Mouse (Mus musculus): ENCODE results near the gene Aptx.

The Aptx gene

GRCm38 (mm10) chr4:40702797-40703709, at the start of gene Aptx:
Gene Aptx, minus strand, starts transcription at chr4:40703194.
- DNase-seq (ENCODE audit: extremely low spot score, low spot score), result peak; percentile 99

- DNase-seq (ENCODE audit: extremely low spot score, low spot score), result no peak
Observed at GRCm38 (mm10) chr4:40735351-40735750, 32.4 kb upstream of the Aptx start.

- DNase-seq (ENCODE audit: extremely low spot score, low spot score), result no peak
Observed at GRCm38 (mm10) chr4:40731262-40731661, 28.3 kb upstream of the Aptx start.

- DNase-seq (ENCODE audit: extremely low spot score, low spot score), result no peak
Observed at GRCm38 (mm10) chr4:40727247-40727646, 24.3 kb upstream of the Aptx start.

- DNase-seq (ENCODE audit: extremely low spot score, low spot score), result no peak
Observed at GRCm38 (mm10) chr4:40725554-40725953, 22.6 kb upstream of the Aptx start.

GRCm38 (mm10) chr4:40725141-40725540, 22.1 kb upstream of the Aptx start:
- DNase-seq (ENCODE audit: extremely low spot score, low spot score), result no peak

- DNase-seq (ENCODE audit: extremely low spot score, low spot score), result peak; percentile 87
Observed at GRCm38 (mm10) chr4:40722687-40723460, 19.9 kb upstream of the Aptx start.

GRCm38 (mm10) chr4:40722011-40722666, 19.1 kb upstream of the Aptx start, which contains the start of gene Dnaja1:
Gene Dnaja1, plus strand, starts transcription at chr4:40722150.
- DNase-seq (ENCODE audit: extremely low spot score, low spot score), result peak; percentile 96

GRCm38 (mm10) chr4:40720910-40721309, 17.9 kb upstream of the Aptx start:
- no peak for DNase-seq (ENCODE audit: extremely low spot score, low spot score)

GRCm38 (mm10) chr4:40717141-40717540, 14.1 kb upstream of the Aptx start:
- DNase-seq (ENCODE audit: extremely low spot score, low spot score), result no peak

GRCm38 (mm10) chr4:40703710-40704275, 799 bp upstream of the Aptx start:
- DNase-seq (ENCODE audit: extremely low spot score, low spot score), result no peak

GRCm38 (mm10) chr4:40701796-40702195, 1.2 kb downstream of the Aptx start:
- DNase-seq (ENCODE audit: extremely low spot score, low spot score), result no peak

- no peak for DNase-seq (ENCODE audit: extremely low spot score, low spot score)
Observed at GRCm38 (mm10) chr4:40700216-40700615, 2.8 kb downstream of the Aptx start.

- no peak for DNase-seq (ENCODE audit: extremely low spot score, low spot score)
Observed at GRCm38 (mm10) chr4:40697059-40697458, 5.9 kb downstream of the Aptx start.

- DNase-seq (ENCODE audit: extremely low spot score, low spot score), result no peak
Observed at GRCm38 (mm10) chr4:40691100-40691499, 11.9 kb downstream of the Aptx start.

GRCm38 (mm10) chr4:40683306-40683705, 19.7 kb downstream of the Aptx start:
- no peak for DNase-seq (ENCODE audit: extremely low spot score, low spot score)

- no peak for DNase-seq (ENCODE audit: extremely low spot score, low spot score)
Observed at GRCm38 (mm10) chr4:40682359-40682758, 20.6 kb downstream of the Aptx start.

- DNase-seq (ENCODE audit: extremely low spot score, low spot score), result peak; percentile 44
Observed at GRCm38 (mm10) chr4:40681908-40682307, 21.1 kb downstream of the Aptx start.

GRCm38 (mm10) chr4:40680250-40680860, 22.6 kb downstream of the Aptx start:
- DNase-seq (ENCODE audit: extremely low spot score, low spot score), result peak; percentile 47

- DNase-seq (ENCODE audit: extremely low spot score, low spot score), result no peak
Observed at GRCm38 (mm10) chr4:40677132-40677531, 25.9 kb downstream of the Aptx start.

GRCm38 (mm10) chr4:40676338-40676737, 26.7 kb downstream of the Aptx start:
- DNase-seq (ENCODE audit: extremely low spot score, low spot score), result no peak
